In genomic region chr14:40009781-40010551, GRCm38 (mm10) we compare ENCODE assay signal across 16 mouse cellular contexts.
DNase-seq lines count a peak whose midpoint lies in the region; ATAC-seq lines count a peak whose summit lies in the region.
"Had no signal": no experiment of that assay in that cellular context is flagged by ENCODE, and none has a peak within 500 bp of the region (broad histone marks: within the 10 kb centered on the region; RNA-seq: fewer than 3 reads in every experiment).

No protein-coding gene starts in this region.

- DNase-seq in neural tube, embryonic 11.5 days (ENCODE audit: low spot score) = peak; percentile 49
- no peak for DNase-seq in neural tube, embryonic 10.5 days (ENCODE audit: extremely low spot score, low spot score)
- DNase-seq in mesoderm, embryonic 11.5 days (ENCODE audit: low read depth, low spot score) = peak; percentile 55
- DNase-seq in frontal cortex, adult 2 months (ENCODE audit: extremely low spot score in 1 of 2, low spot score in 1 of 2) = no peak
- DNase-seq in kidney, adult 8-10 months = no peak
- DNase-seq: adrenal gland, postnatal 14 days; cerebellum, adult 8-10 months; heart, adult 2 months; lung, postnatal 36 days; right cerebral cortex, postnatal 14 days had no signal

- no peaks in the 10 kb centered on the region for H3K4me1 ChIP-seq in neural tube, embryonic 11.5 days (ENCODE audit: control insufficient read depth, insufficient read depth, low read length)
- peaks cover 3% of the 10 kb centered on the region; the same call in 1 of the 2 replicates for H3K4me1 ChIP-seq in forebrain, embryonic 16.5 days (replicated peaks; ENCODE audit: control insufficient read depth, insufficient read depth, low read length)
- H3K4me1 ChIP-seq: limb, embryonic 13.5 days; liver, embryonic 15.5 days had no signal

- no peaks in the 10 kb centered on the region for H3K9me3 ChIP-seq in neural tube, embryonic 11.5 days (ENCODE audit: control insufficient read depth, low read length)
- H3K9me3 ChIP-seq in forebrain, embryonic 16.5 days (ENCODE audit: control insufficient read depth, low read length) = no peaks in the 10 kb centered on the region
- H3K9me3 ChIP-seq: G1E; limb, embryonic 13.5 days; liver, embryonic 15.5 days had no signal

- 34% methylated on average over 8 of the region's 8 CpGs for WGBS in neural tube, embryonic 11.5 days
- WGBS in forebrain, embryonic 16.5 days = 15% methylated on average over 8 of the region's 8 CpGs

- H3K27me3 ChIP-seq in neural tube, embryonic 11.5 days (ENCODE audit: control insufficient read depth, insufficient read depth, low read length) = no peaks in the 10 kb centered on the region
- H3K27me3 ChIP-seq in forebrain, embryonic 16.5 days (replicated peaks; ENCODE audit: control insufficient read depth, insufficient read depth, low read length) = no peaks in the 10 kb centered on the region
- H3K27me3 ChIP-seq: limb, embryonic 13.5 days; liver, embryonic 15.5 days had no signal

- no peak overlapping the region for H3K9ac ChIP-seq in neural tube, embryonic 11.5 days (ENCODE audit: low read length)
- no peak overlapping the region for H3K9ac ChIP-seq in forebrain, embryonic 16.5 days (replicated peaks; ENCODE audit: low read depth, low read length)
- H3K9ac ChIP-seq: limb, embryonic 13.5 days; liver, embryonic 15.5 days had no signal

- no peak overlapping the region for H3K27ac ChIP-seq in neural tube, embryonic 11.5 days (ENCODE audit: low read depth, low read length)
- no peak overlapping the region for H3K27ac ChIP-seq in forebrain, embryonic 16.5 days (ENCODE audit: low read length)
- H3K27ac ChIP-seq: heart, adult 2 months; limb, embryonic 13.5 days; liver, embryonic 15.5 days had no signal

- no peaks in the 10 kb centered on the region for H3K36me3 ChIP-seq in neural tube, embryonic 11.5 days (ENCODE audit: control insufficient read depth, insufficient read depth, low read length)
- no peaks in the 10 kb centered on the region for H3K36me3 ChIP-seq in forebrain, embryonic 16.5 days (ENCODE audit: control insufficient read depth, insufficient read depth)
- H3K36me3 ChIP-seq: G1E; limb, embryonic 13.5 days; liver, embryonic 15.5 days had no signal

- peak; percentile 92 for ATAC-seq in neural tube, embryonic 11.5 days (ENCODE audit: insufficient read depth, low FRiP score, low TSS enrichment)
- peak; percentile 31; the same call in 1 of the 2 replicates for ATAC-seq in forebrain, embryonic 16.5 days
- no peak for ATAC-seq in granulocyte monocyte progenitor cell, adult 5-6 weeks (replicated peaks; ENCODE audit: poor library complexity, severe bottlenecking)
- ATAC-seq: inflammation-experienced regulatory T-cells, adult 6 months had no signal

- H3K4me3 ChIP-seq in neural tube, embryonic 11.5 days (ENCODE audit: low read depth, low read length) = no peak overlapping the region
- no peak overlapping the region for H3K4me3 ChIP-seq in forebrain, embryonic 16.5 days (replicated peaks; ENCODE audit: low read length)
- H3K4me3 ChIP-seq: heart, adult 2 months; limb, embryonic 13.5 days; liver, embryonic 15.5 days had no signal

- no peak overlapping the region for H3K4me2 ChIP-seq in neural tube, embryonic 11.5 days (ENCODE audit: low read depth)
- no peak overlapping the region for H3K4me2 ChIP-seq in forebrain, embryonic 16.5 days (ENCODE audit: low read length)
- H3K4me2 ChIP-seq: limb, embryonic 13.5 days; liver, embryonic 15.5 days had no signal

Comparison
In these comparisons a context has a peak if more than half of its experiments do, and no peak if none do; other contexts are left out.
1. DNase-seq: peak in neural tube, embryonic 11.5 days (single experiment) and mesoderm, embryonic 11.5 days (single experiment); none in neural tube, embryonic 10.5 days (single experiment), frontal cortex, adult 2 months (0 of 2) and kidney, adult 8-10 months (0 of 2).